Mouse (Mus musculus) testis, adult 2 months (tissue): ENCODE measurements at regions not wholly inside any gene's neighbourhood (a gene's known extent, or its start where the extent isn't known, plus 50 kb on each side); places are given as distances from the start of the nearest gene placed in this dataset.

Source experiments
- H3K27ac ChIP-seq: fragments of 200-500 bp; 2 replicates; pipeline ENCODE4 v1.5.1; 2012; ENCODE audit warnings: low read depth, low read length; ENCODE audit not compliant: control insufficient read depth, insufficient read depth
- H3K27me3 ChIP-seq: fragments of 200-500 bp; 2 replicates; pipeline ENCODE4 v1.6.1; 2012; ENCODE audit warnings: mild to moderate bottlenecking, low read length, moderate library complexity; ENCODE audit not compliant: control insufficient read depth, insufficient read depth
- H3K36me3 ChIP-seq: fragments of 200-500 bp; 2 replicates; pipeline ENCODE4 v1.6.1; 2012; ENCODE audit warnings: mild to moderate bottlenecking, low read length; ENCODE audit not compliant: control insufficient read depth, insufficient read depth
- H3K4me1 ChIP-seq: fragments of 200-500 bp; 2 replicates; pipeline ENCODE4 v1.6.1; 2012; ENCODE audit warnings: low read length; ENCODE audit not compliant: control insufficient read depth, insufficient read depth
- H3K4me3 ChIP-seq: fragments of 200-500 bp; 2 replicates; pipeline ENCODE4 v1.5.1; 2012; ENCODE audit warnings: low read depth, mild to moderate bottlenecking, low read length, moderate library complexity, mixed read lengths; ENCODE audit not compliant: control insufficient read depth
- CTCF ChIP-seq: fragments of 200-500 bp; IDR thresholded peaks from 2 replicates; pipeline ENCODE4 v1.5.1; 2012; ENCODE audit warnings: low read depth, mild to moderate bottlenecking, inconsistent platforms, low read length, moderate library complexity; ENCODE audit not compliant: control insufficient read depth, insufficient read depth, insufficient replicate concordance
- POLR2A ChIP-seq: fragments of 200-500 bp; IDR thresholded peaks from 2 replicates; pipeline ENCODE4 v1.6.1; 2012; ENCODE audit warnings: low read depth, mild to moderate bottlenecking, inconsistent platforms, low read length, moderate library complexity; ENCODE audit not compliant: control insufficient read depth

- H3K4me1 ChIP-seq, result no peaks in the 10 kb centered on the region
- H3K4me3 ChIP-seq, result no peak overlapping the region
- H3K27ac ChIP-seq, result no peak overlapping the region
- H3K27me3 ChIP-seq, result no peaks in the 10 kb centered on the region
- no peaks in the 10 kb centered on the region for H3K36me3 ChIP-seq
- TF ChIP-seq CTCF (no peak), POLR2A (no peak)
These were observed 290.5 kb downstream of the Tmem38b start for GRCm38 (mm10) chr4:54116310-54116709.

- no peak overlapping the region for H3K4me3 ChIP-seq
- TF ChIP-seq POLR2A (no peak), CTCF (no peak)
- no peaks in the 10 kb centered on the region for H3K27me3 ChIP-seq
- H3K36me3 ChIP-seq, result no peaks in the 10 kb centered on the region
- no peak overlapping the region for H3K27ac ChIP-seq
- H3K4me1 ChIP-seq, result no peaks in the 10 kb centered on the region
These were observed 292.5 kb downstream of the Tmem38b start for GRCm38 (mm10) chr4:54118179-54118846.

DNA sequence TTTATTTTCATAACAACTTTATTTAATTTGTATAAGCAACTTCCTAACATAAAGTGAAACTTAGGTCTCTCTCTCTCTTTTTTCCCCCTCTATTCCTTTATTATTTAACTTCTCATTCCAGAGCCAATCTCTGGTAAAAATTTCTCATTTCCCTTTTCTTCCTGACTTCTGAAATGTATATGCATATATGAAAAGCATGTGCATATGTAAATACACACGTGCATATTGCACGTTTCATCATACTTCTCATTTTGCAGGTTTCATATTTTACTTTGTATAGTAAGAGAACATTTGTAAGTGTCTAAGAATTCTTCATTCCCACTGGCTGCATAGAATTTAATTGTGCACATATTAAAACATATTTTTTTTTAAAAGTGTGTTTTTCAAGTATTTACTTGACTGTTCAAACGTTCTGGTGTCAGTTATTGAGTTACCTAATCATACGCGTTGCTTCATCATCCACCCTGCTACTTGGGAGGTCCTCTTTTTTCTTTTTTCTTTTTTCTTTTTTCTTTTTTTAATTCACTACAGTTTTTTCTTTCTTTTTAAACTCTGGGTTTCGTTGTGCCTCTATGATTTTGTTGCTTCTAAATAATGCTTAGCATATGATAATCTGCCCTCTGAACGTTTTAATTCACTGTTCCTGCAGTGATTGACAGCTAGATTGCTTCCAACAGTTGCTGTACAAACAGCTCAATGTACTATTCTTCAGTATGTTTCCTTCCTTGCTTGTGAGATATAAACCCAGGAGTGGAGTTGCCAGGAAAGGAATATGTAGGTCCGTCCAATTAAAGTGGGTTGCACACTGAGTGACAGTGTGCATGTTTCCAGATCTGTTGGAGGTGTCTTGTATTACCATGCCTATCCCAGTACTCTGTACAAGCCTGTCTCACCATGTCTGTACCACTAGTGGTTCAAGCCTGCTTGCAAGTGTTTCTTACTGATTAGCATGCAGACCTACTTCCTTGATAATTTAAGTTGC lies 303.2 kb downstream of the Tmem38b start:
- Histone ChIP-seq H3K4me1 (no peaks in the 10 kb centered on the region), H3K4me3 (no peak overlapping the region), H3K36me3 (no peaks in the 10 kb centered on the region), H3K27ac (no peak overlapping the region), H3K27me3 (no peaks in the 10 kb centered on the region)
- TF ChIP-seq POLR2A (no peak), CTCF (no peak)

GRCm38 (mm10) chr4:54156146-54156545 lies 330.3 kb downstream of the Tmem38b start:
- no peaks in the 10 kb centered on the region for H3K27me3 ChIP-seq
- H3K36me3 ChIP-seq, result no peaks in the 10 kb centered on the region
- TF ChIP-seq POLR2A, result no peak
- H3K27ac ChIP-seq, result no peak overlapping the region
- no peaks in the 10 kb centered on the region for H3K4me1 ChIP-seq
- no peak overlapping the region for H3K4me3 ChIP-seq

- Histone ChIP-seq H3K4me1 (no peaks in the 10 kb centered on the region), H3K27ac (no peak overlapping the region), H3K27me3 (no peaks in the 10 kb centered on the region), H3K4me3 (no peak overlapping the region), H3K36me3 (no peaks in the 10 kb centered on the region)
- no peak for TF ChIP-seq POLR2A
- no peak for TF ChIP-seq CTCF
These were observed 335.6 kb downstream of the Tmem38b start for GRCm38 (mm10) chr4:54161337-54161993.

DNA sequence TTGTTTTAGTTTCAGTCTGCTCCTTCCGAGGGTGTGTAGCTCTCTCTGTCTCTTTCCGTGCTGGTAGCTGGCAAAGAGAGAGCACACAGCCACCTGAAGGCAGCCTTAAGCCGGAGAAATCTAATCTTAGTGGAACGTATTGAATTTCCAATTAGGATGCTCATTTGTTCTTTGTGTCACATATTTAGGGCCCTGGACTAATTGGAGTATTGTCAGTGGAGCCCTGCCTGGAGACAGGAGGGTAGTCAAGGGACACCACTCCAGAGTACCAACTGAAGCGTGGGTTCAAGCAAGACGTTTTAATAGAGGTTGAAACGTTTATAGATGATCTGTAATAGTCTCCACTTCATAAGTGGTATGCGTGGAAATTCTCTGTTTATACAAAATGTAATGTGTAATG lies 336.5 kb downstream of the Tmem38b start:
- Histone ChIP-seq H3K27me3 (no peaks in the 10 kb centered on the region), H3K4me3 (no peak overlapping the region), H3K27ac (no peak overlapping the region)

More for the DNA sequence above, 336.5 kb downstream of the Tmem38b start:
- Histone ChIP-seq H3K36me3 (no peaks in the 10 kb centered on the region), H3K4me1 (no peaks in the 10 kb centered on the region)
- TF ChIP-seq CTCF, result no peak
- TF ChIP-seq POLR2A, result no peak
